Mouse (Mus musculus) inflammation-experienced regulatory T-cells, adult 6 months (primary cell): ENCODE results near the gene Mid2. TPM values are rescaled to one million over a fixed set of nuclear protein-coding genes. Genes with fewer than 3 reads are reported as not detected.

Experiments used
- polyA plus RNA-seq, 3 experiments: library from polyadenylated mRNA; unstranded; fragments of 100-300 nt; shearing (Covaris generic); gene quantifications; one replicate each; pipeline ENCODE4 v1.2.1; 2017

Mid2 gene
- polyA plus RNA-seq, 3 experiments from 2014 or later: 0.62 to 3.0 (median 1.4) TPM

Other genes starting within 250 kb of the Mid2 start
- 10 to 100 TPM; 41.7 to 51.8 (median 41.8) TPM for gene Prps1, start 208.0 kb upstream of the Mid2 start, polyA plus RNA-seq
- gene Tsc22d3, start 63.9 kb upstream of the Mid2 start, polyA plus RNA-seq: 100 to 1,000 TPM; 154 to 316 (median 209) TPM
- under 1 TPM in 1 of 3 experiments, not detected in 2; 0.21 TPM for gene Tex13b, start 148.8 kb downstream of the Mid2 start, polyA plus RNA-seq
- not detected for gene Vsig1, start 243.0 kb downstream of the Mid2 start, polyA plus RNA-seq